Mouse (Mus musculus) retina, postnatal 1 day (tissue): ENCODE measurements around the gene Phgr1.
A peak's percentile ranks its signal among the peaks of the same experiment; 100 is the strongest.

Source experiments
- DNase-seq: peaks from one replicate; pipeline ENCODE4 v3.0.0-alpha.2; 2012

Phgr1 gene

GRCm38 (mm10) chr2:118779504-118780480 lies 7.2 kb downstream of the Phgr1 start, which contains the start of gene Disp2:
TSS of gene Disp2 (plus strand) at chr2:118779719.
- peak; percentile 97 for DNase-seq

- DNase-seq: no peak
Observed at GRCm38 (mm10) chr2:118781115-118781514, 8.5 kb downstream of the Phgr1 start.

GRCm38 (mm10) chr2:118782303-118782702 lies 9.7 kb downstream of the Phgr1 start:
- DNase-seq: no peak

GRCm38 (mm10) chr2:118783093-118783492 lies 10.5 kb downstream of the Phgr1 start:
- no peak for DNase-seq

- no peak for DNase-seq
Observed at GRCm38 (mm10) chr2:118783663-118784062, 11.1 kb downstream of the Phgr1 start.

GRCm38 (mm10) chr2:118786525-118786924 lies 14.0 kb downstream of the Phgr1 start:
- DNase-seq: no peak

- no peak for DNase-seq
Observed at GRCm38 (mm10) chr2:118789501-118789900, 16.9 kb downstream of the Phgr1 start.

GRCm38 (mm10) chr2:118790221-118790550 lies 17.6 kb downstream of the Phgr1 start:
- no peak for DNase-seq

GRCm38 (mm10) chr2:118790551-118791525 lies 18.3 kb downstream of the Phgr1 start:
- peak; percentile 73 for DNase-seq

GRCm38 (mm10) chr2:118791591-118792258 lies 19.2 kb downstream of the Phgr1 start:
- DNase-seq: no peak

GRCm38 (mm10) chr2:118792259-118792613 lies 19.7 kb downstream of the Phgr1 start:
- DNase-seq: no peak

GRCm38 (mm10) chr2:118793636-118794035 lies 21.1 kb downstream of the Phgr1 start:
- DNase-seq: no peak

GRCm38 (mm10) chr2:118802542-118803118 lies 30.1 kb downstream of the Phgr1 start:
- no peak for DNase-seq

- no peak for DNase-seq
Observed at GRCm38 (mm10) chr2:118804474-118804873, 31.9 kb downstream of the Phgr1 start.

- DNase-seq: no peak
Observed at GRCm38 (mm10) chr2:118805137-118805536, 32.6 kb downstream of the Phgr1 start.

GRCm38 (mm10) chr2:118805756-118806155 lies 33.2 kb downstream of the Phgr1 start:
- no peak for DNase-seq

- no peak for DNase-seq
Observed at GRCm38 (mm10) chr2:118806860-118807259, 34.3 kb downstream of the Phgr1 start.

GRCm38 (mm10) chr2:118810861-118811260 lies 38.3 kb downstream of the Phgr1 start:
- DNase-seq: no peak

GRCm38 (mm10) chr2:118812724-118813123 lies 40.2 kb downstream of the Phgr1 start:
- no peak for DNase-seq

- DNase-seq: peak; percentile 96
Observed at GRCm38 (mm10) chr2:118813981-118814836, 41.6 kb downstream of the Phgr1 start, which contains the start of gene Knstrn. TSS of gene Knstrn (plus strand) at chr2:118814003.

GRCm38 (mm10) chr2:118822800-118823199 lies 50.2 kb downstream of the Phgr1 start:
- no peak for DNase-seq
